Mouse (Mus musculus) gastrocnemius, postnatal 25 days (tissue): ENCODE data around the gene Tepsin. TPM values are rescaled to one million over a fixed set of nuclear protein-coding genes. Genes with fewer than 3 reads are reported as not detected.

Experiments used
- DNase-seq: peaks from one replicate; pipeline ENCODE4 v3.0.0; 2022
- total RNA-seq, 2 experiments: library from RNA; stranded (reverse); gene quantifications; 1 replicate in 1 of 2; 2 replicates in 1 of 2; pipeline ENCODE4 v1.2.3; 2021

The Tepsin gene
- total RNA-seq, 2 experiments from 2014 or later = 5.2 to 5.5 TPM

- no peak for DNase-seq
Measured at GRCm38 (mm10) chr11:120064006-120064667, 34.4 kb downstream of the Tepsin start.

GRCm38 (mm10) chr11:120063326-120063725 is 35.2 kb downstream of the Tepsin start:
- no peak for DNase-seq

- DNase-seq = no peak
Measured at GRCm38 (mm10) chr11:120060634-120061033, 37.9 kb downstream of the Tepsin start.

GRCm38 (mm10) chr11:120055953-120056732 is 42.4 kb downstream of the Tepsin start:
- DNase-seq = no peak

GRCm38 (mm10) chr11:120053846-120054245 is 44.7 kb downstream of the Tepsin start:
- no peak for DNase-seq

- no peak for DNase-seq
Measured at GRCm38 (mm10) chr11:120052274-120052673, 46.3 kb downstream of the Tepsin start.

- DNase-seq = no peak
Measured at GRCm38 (mm10) chr11:120051124-120051811, 47.3 kb downstream of the Tepsin start.

GRCm38 (mm10) chr11:120049067-120049466 is 49.5 kb downstream of the Tepsin start:
- no peak for DNase-seq

- no peak for DNase-seq
Measured at GRCm38 (mm10) chr11:120048252-120048556, 50.3 kb downstream of the Tepsin start.

GRCm38 (mm10) chr11:120047531-120048251 is 50.8 kb downstream of the Tepsin start:
- no peak for DNase-seq

- no peak for DNase-seq
Measured at GRCm38 (mm10) chr11:120046553-120047191, 51.9 kb downstream of the Tepsin start, which contains the start of gene Aatk. TSS of gene Aatk (minus strand) at chr11:120047167.

GRCm38 (mm10) chr11:120045839-120046552 is 52.5 kb downstream of the Tepsin start:
- peak; percentile 42 for DNase-seq

GRCm38 (mm10) chr11:120045341-120045740 is 53.2 kb downstream of the Tepsin start:
- no peak for DNase-seq

- no peak for DNase-seq
Measured at GRCm38 (mm10) chr11:120042141-120042838, 56.2 kb downstream of the Tepsin start.

GRCm38 (mm10) chr11:120041191-120042123 is 57.1 kb downstream of the Tepsin start:
- peak; percentile 78 for DNase-seq
